Mouse (Mus musculus) limb, embryonic 15.5 days (tissue): ENCODE results near the gene Gstt3. TPM values are rescaled to one million over a fixed set of nuclear protein-coding genes. Genes with fewer than 3 reads are reported as not detected.
A peak's percentile ranks its signal among the peaks of the same experiment; 100 is the strongest.

ENCODE experiments used
- ATAC-seq: fragments of 200-750 bp; cut with Nextera tagmentation; 2 replicates; pipeline ENCODE4 v1.8.0; 2017; ENCODE audit warnings: low read depth, moderate TSS enrichment; ENCODE audit not compliant: insufficient number of reproducible peaks, low FRiP score, low TSS enrichment
- H3K27ac ChIP-seq: fragments of 300-500 bp; sonication (generic); 2 replicates; pipeline ENCODE4 v1.5.1; 2015; ENCODE audit warnings: moderate library complexity, mild to moderate bottlenecking, inconsistent platforms
- H3K27me3 ChIP-seq: fragments of 300-500 bp; sonication (generic); 2 replicates; pipeline ENCODE4 v1.6.1; 2015; ENCODE audit warnings: inconsistent platforms
- H3K36me3 ChIP-seq: fragments of 300-500 bp; sonication (generic); 2 replicates; pipeline ENCODE4 v1.6.1; 2015; ENCODE audit warnings: inconsistent platforms
- H3K4me1 ChIP-seq: fragments of 300-500 bp; sonication (generic); 2 replicates; pipeline ENCODE4 v1.6.1; 2015; ENCODE audit warnings: inconsistent platforms
- H3K4me2 ChIP-seq: fragments of 300-500 bp; sonication (generic); 2 replicates; pipeline ENCODE4 v1.6.1; 2015; ENCODE audit warnings: mild to moderate bottlenecking, inconsistent platforms
- H3K4me3 ChIP-seq: fragments of 300-500 bp; sonication (generic); 2 replicates; pipeline ENCODE4 v1.5.1; 2015; ENCODE audit warnings: mild to moderate bottlenecking, inconsistent platforms
- H3K9ac ChIP-seq: fragments of 300-500 bp; sonication (generic); 2 replicates; pipeline ENCODE4 v1.6.1; 2015; ENCODE audit warnings: inconsistent platforms
- H3K9me3 ChIP-seq: fragments of 300-500 bp; sonication (generic); 2 replicates; pipeline ENCODE4 v1.6.1; 2016; ENCODE audit warnings: inconsistent platforms
- WGBS: fragments of 180-500 bp; shearing (Covaris S2); methylation state at CpG from one replicate; pipeline ENCODE4 v1.1.7; 2015; 5-methylcytosine and 5-hydroxymethylcytosine counted together
- polyA plus RNA-seq: library from polyadenylated mRNA; unstranded; fragments of >200 nt; fragmentation: Nextera tagmentation; extraction: Ambion mirVana; gene quantifications from 2 replicates; pipeline ENCODE4 v1.2.1, GENCODE M21; 2015

Gene Gstt3
- polyA plus RNA-seq = 30.0 and 33.1 TPM in 2 replicates

- under 1% methylated on average over 28 of the region's 28 CpGs for WGBS
- peak within 1 kb of the TSS; percentile 84 for H3K27ac ChIP-seq
- H3K4me3 ChIP-seq = peak within 1 kb of the TSS; percentile 57
- no peaks in the 10 kb centered on the region for H3K9me3 ChIP-seq
- H3K4me1 ChIP-seq = peaks cover 17% of the 10 kb centered on the region
- ATAC-seq = peak; percentile 81
- H3K9ac ChIP-seq = peak within 1 kb of the TSS; percentile 55
- no peaks in the 10 kb centered on the region for H3K36me3 ChIP-seq
- peak within 1 kb of the TSS; percentile 94 for H3K4me2 ChIP-seq
- H3K27me3 ChIP-seq = no peaks in the 10 kb centered on the region
Observed at GRCm38 (mm10) chr10:75780769-75781578, at the start of gene Gstt3, which contains the start of gene Gm20441. Gene Gstt3 (minus strand): TSS chr10:75781414. Gene Gm20441 (minus strand): TSS chr10:75780954.

GRCm38 (mm10) chr10:75830275-75830670, 49.1 kb upstream of the Gstt3 start:
- WGBS = 76% methylated on average over 2 of the region's 2 CpGs
- no peak overlapping the region for H3K9ac ChIP-seq
- ATAC-seq = no peak

DNA sequence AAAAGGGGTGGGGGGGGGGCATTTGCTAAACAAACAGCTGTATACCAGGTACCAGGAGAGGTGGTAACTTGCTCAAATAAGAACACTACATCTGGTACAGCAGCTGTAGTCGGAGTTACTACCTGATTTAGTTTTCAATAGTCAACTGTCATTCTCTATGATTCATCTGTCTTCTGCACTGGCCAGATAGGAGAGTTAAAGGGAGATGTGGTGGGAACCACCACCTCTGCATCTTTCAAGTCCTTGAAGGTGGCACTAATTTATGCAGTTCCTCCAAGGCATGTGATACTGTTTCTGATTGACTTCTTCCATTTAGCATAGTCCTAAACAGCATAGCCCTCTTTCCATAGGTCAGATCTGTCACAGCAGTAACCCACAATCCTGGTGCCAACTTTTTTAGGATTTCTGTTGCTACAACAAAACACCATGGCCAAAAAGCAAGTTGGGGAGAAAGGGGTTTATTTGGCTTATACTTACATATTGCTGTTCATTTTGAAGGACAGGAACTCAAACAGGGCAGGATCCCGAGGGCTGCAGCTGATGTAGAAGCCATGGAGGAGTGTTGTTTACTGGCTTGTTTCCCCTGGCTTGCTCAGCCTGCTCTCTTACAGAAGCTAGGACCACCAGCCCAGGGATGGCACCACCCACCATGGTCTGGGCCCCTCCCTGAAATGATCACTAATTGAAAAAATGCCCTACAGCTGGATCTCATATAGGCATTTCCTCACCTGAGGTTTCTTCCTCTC, 48.5 kb upstream of the Gstt3 start:
- Histone ChIP-seq H3K9me3 (no peaks in the 10 kb centered on the region), H3K4me3 (no peak overlapping the region), H3K4me2 (no peak overlapping the region), H3K36me3 (no peaks in the 10 kb centered on the region), H3K27ac (no peak overlapping the region), H3K27me3 (0 out of 2 replicates have a peak, but pooled peaks cover 8% of the 10 kb centered on the region), H3K4me1 (peaks cover 23% of the 10 kb centered on the region), H3K9ac (no peak overlapping the region)
- ATAC-seq = no peak
- WGBS = 69% methylated on average over 2 of the region's 2 CpGs

More at GRCm38 (mm10) chr10:75830275-75830670, 49.1 kb upstream of the Gstt3 start:
- no peaks in the 10 kb centered on the region for H3K9me3 ChIP-seq
- H3K27ac ChIP-seq = no peak overlapping the region
- no peak overlapping the region for H3K4me3 ChIP-seq
- H3K4me2 ChIP-seq = no peak overlapping the region
- H3K36me3 ChIP-seq = no peaks in the 10 kb centered on the region
- H3K27me3 ChIP-seq = 0 out of 2 replicates have a peak, but pooled peaks cover 8% of the 10 kb centered on the region
- peaks cover 29% of the 10 kb centered on the region for H3K4me1 ChIP-seq

GRCm38 (mm10) chr10:75828500-75828931, 47.3 kb upstream of the Gstt3 start:
- H3K27ac ChIP-seq = no peak overlapping the region
- H3K4me1 ChIP-seq = peaks cover 12% of the 10 kb centered on the region
- no peaks in the 10 kb centered on the region for H3K36me3 ChIP-seq
- no peak overlapping the region for H3K4me3 ChIP-seq
- H3K9ac ChIP-seq = no peak overlapping the region
- no peak overlapping the region for H3K4me2 ChIP-seq
- H3K9me3 ChIP-seq = no peaks in the 10 kb centered on the region
- no peaks in the 10 kb centered on the region for H3K27me3 ChIP-seq
- no peak for ATAC-seq

DNA sequence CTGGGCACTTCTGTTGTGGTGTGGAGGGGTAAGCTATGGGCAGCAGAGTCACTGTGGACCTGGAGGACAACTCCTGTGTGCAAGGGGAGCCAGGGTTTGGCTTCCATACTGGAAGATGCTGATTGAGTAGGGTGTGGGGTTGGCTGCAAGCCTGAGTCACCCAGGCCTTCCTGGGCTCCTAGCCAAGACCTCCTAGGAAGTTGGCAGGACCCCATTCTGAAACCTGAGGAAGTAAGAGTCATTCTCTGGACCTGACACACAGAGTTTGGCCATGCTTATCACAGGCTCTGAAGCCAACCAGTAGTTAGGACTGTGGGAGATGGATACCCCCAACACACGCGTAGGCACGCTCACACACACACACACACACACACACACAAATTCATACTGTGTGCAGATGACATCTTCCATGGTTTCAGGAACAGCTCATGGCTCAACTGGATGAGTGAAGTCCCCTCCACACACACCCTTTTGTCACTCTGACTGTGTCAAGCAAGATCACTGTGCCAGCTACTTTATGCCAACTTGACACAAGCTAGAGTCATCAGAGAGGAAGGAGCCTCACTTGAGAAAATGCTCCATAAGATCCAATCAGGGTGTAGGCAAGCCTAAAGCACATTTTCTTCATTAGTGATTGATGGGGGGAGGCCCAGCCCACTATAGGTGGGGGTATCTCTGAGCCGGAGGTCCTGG, 46.6 kb upstream of the Gstt3 start:
- peaks cover 10% of the 10 kb centered on the region for H3K4me1 ChIP-seq
- 0 out of 2 replicates have a peak, but pooled peaks have one; percentile 24 for ATAC-seq

GRCm38 (mm10) chr10:75824530-75824929, 43.3 kb upstream of the Gstt3 start:
- no peak for ATAC-seq
- no peaks in the 10 kb centered on the region for H3K27me3 ChIP-seq
- no peaks in the 10 kb centered on the region for H3K9me3 ChIP-seq
- 77% methylated on average over 4 of the region's 4 CpGs for WGBS
- H3K4me1 ChIP-seq = peaks cover 10% of the 10 kb centered on the region
- H3K9ac ChIP-seq = no peak overlapping the region
- no peaks in the 10 kb centered on the region for H3K36me3 ChIP-seq
- H3K27ac ChIP-seq = no peak overlapping the region
- H3K4me2 ChIP-seq = no peak overlapping the region
- H3K4me3 ChIP-seq = no peak overlapping the region

More for the DNA sequence above, 46.6 kb upstream of the Gstt3 start:
- H3K9ac ChIP-seq = no peak overlapping the region
- no peaks in the 10 kb centered on the region for H3K36me3 ChIP-seq
- H3K27ac ChIP-seq = no peak overlapping the region
- no peaks in the 10 kb centered on the region for H3K9me3 ChIP-seq
- no peak overlapping the region for H3K4me3 ChIP-seq
- 79% methylated on average over 4 of the region's 4 CpGs for WGBS
- no peaks in the 10 kb centered on the region for H3K27me3 ChIP-seq
- no peak overlapping the region for H3K4me2 ChIP-seq

DNA sequence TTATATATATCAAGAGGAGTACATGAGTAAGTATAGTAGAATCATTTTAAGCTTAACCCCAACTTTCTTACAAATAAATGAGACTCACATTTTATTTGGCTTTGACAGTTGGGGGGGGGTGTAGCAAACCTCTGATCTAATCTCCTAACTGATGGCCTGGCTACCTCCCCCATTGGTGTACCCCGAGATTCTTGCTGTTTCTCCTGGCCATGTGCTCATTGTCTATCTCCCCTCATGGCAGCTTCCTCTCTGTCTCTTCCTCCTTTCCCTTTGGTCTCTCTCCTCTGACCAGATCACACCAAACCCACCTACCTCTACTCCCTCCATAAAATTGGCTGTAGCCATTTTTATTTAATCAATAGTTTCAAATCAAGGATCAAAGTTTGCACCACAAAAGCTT, 42.6 kb upstream of the Gstt3 start:
- Histone ChIP-seq H3K27me3 (no peaks in the 10 kb centered on the region), H3K9ac (no peak overlapping the region)
- 83% methylated on average over 1 of the region's 1 CpGs for WGBS

DNA sequence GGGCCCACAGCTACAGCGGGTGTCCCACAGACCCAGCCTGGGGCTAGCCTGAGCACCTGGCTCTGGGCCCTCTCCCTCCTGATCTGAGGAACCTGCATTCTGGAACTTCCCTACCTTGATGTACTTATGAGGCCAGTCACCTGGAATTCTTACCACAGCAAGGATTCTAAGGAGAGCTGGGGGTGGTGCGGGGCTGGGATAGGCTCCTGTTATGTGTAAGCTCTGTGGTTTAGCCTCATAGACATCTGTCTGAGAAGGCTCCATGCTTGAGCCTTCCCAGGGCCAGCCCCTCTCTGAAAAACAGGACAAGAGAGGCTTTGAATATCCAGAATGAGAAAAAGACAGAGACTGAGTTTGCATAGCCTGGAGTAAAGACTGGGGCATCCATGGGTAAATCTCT, 41.2 kb upstream of the Gstt3 start, which contains the start of gene Gstt4:
Gstt4 (minus strand) TSS at position 101 of the 400 bp plus-strand sequence.
- Histone ChIP-seq H3K27me3 (no peaks in the 10 kb centered on the region), H3K9me3 (no peaks in the 10 kb centered on the region), H3K27ac (no peak within 1 kb of the TSS), H3K36me3 (no peaks in the 10 kb centered on the region), H3K4me1 (peaks cover 3% of the 10 kb centered on the region), H3K4me3 (no peak within 1 kb of the TSS), H3K4me2 (no peak within 1 kb of the TSS), H3K9ac (no peak within 1 kb of the TSS)
- 95% methylated on average over 2 of the region's 2 CpGs for WGBS
- ATAC-seq = no peak

More for the DNA sequence above, 42.6 kb upstream of the Gstt3 start:
- H3K27ac ChIP-seq = no peak overlapping the region
- H3K36me3 ChIP-seq = no peaks in the 10 kb centered on the region
- no peak overlapping the region for H3K4me2 ChIP-seq
- peaks cover 9% of the 10 kb centered on the region for H3K4me1 ChIP-seq
- H3K4me3 ChIP-seq = no peak overlapping the region
- ATAC-seq = no peak
- no peaks in the 10 kb centered on the region for H3K9me3 ChIP-seq

DNA sequence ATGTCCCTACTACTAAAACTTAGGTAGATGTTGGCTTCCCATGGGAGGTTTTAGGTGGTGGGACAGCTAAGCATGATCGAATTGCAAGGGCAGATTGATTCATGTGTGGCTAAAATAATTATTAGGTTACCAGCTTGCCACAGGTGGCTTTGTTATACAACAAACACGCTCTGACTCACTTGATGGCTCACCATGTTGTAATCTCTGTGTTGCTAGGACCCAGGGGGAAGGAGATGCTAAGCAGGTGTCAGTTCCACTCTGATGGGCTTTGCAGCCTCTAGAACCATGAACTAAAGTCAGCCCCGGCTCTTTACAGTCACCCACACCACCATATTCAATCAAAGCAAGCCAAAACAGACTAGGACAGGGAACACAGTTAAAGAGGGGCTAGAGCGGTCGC, 38.7 kb upstream of the Gstt3 start:
- Histone ChIP-seq H3K4me3 (no peak overlapping the region), H3K27me3 (no peaks in the 10 kb centered on the region), H3K4me1 (no peaks in the 10 kb centered on the region), H3K9ac (no peak overlapping the region), H3K4me2 (no peak overlapping the region), H3K9me3 (no peaks in the 10 kb centered on the region), H3K36me3 (no peaks in the 10 kb centered on the region), H3K27ac (no peak overlapping the region)
- WGBS = 79% methylated on average over 5 of the region's 5 CpGs
- ATAC-seq = no peak

DNA sequence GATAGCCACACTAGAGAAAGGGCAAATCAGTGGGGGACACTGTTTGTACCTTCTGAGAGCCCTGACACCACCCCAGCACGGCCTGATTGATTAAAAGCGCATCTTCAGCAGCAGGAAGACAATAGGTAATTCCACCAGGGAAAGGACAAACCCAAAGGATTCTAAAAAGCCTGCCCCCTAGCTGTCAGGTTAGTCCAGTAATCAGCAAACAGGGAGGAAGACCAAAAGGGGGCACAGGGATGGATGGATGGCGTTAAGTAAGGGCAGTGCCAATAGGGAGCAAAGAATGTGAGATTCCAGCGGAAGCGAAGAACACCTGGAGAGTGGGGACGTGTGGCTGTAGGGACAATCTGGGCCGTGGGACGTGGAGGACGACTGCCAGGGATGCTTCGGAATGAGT, 37.4 kb upstream of the Gstt3 start:
- Histone ChIP-seq H3K27ac (no peak overlapping the region), H3K9ac (no peak overlapping the region), H3K27me3 (no peaks in the 10 kb centered on the region), H3K4me3 (no peak overlapping the region), H3K4me1 (no peaks in the 10 kb centered on the region), H3K9me3 (no peaks in the 10 kb centered on the region), H3K36me3 (no peaks in the 10 kb centered on the region), H3K4me2 (no peak overlapping the region)
- 65% methylated on average over 10 of the region's 10 CpGs for WGBS
- ATAC-seq = no peak

DNA sequence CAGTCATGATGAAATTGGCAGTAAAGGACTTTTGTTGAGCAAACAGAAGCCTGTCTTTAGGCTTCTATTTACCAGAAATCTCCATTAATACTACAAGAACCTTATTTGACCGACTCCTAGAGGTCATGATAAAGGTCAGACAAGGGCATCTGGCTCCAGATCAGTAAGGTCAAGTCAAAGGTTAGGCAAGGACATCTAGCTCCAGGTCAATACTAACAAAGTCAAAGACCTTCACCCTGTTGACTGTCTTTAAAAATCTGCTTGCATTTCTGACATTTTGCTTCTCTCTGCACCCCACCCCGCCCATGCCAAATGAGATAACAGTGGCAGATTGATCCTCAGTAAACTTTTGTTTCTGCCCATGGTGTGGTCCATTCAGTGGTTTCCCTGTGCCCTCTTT, 23.0 kb upstream of the Gstt3 start:
- Histone ChIP-seq H3K4me3 (no peak overlapping the region), H3K4me1 (no peaks in the 10 kb centered on the region), H3K9ac (no peak overlapping the region), H3K27me3 (no peaks in the 10 kb centered on the region), H3K9me3 (no peaks in the 10 kb centered on the region), H3K27ac (no peak overlapping the region), H3K36me3 (no peaks in the 10 kb centered on the region), H3K4me2 (no peak overlapping the region)
- 61% methylated on average over 2 of the region's 2 CpGs for WGBS
- ATAC-seq = no peak
